Mouse (Mus musculus) frontal cortex, postnatal 25 days (tissue): Measurements from ENCODE around the gene Zfp91.
A peak's percentile ranks its signal among the peaks of the same experiment; 100 is the strongest.
"Not testable (repeated sequence)": the region's sequence is repeated elsewhere in the genome, so short reads cannot be mapped to it uniquely, and the experiment has no call there.

ENCODE experiments used
- DNase-seq, 2 experiments: peaks; one replicate each; pipeline ENCODE4 v3.0.0; 2022; ENCODE audit warnings: low spot score in 2 of 2

Zfp91 gene

DNA sequence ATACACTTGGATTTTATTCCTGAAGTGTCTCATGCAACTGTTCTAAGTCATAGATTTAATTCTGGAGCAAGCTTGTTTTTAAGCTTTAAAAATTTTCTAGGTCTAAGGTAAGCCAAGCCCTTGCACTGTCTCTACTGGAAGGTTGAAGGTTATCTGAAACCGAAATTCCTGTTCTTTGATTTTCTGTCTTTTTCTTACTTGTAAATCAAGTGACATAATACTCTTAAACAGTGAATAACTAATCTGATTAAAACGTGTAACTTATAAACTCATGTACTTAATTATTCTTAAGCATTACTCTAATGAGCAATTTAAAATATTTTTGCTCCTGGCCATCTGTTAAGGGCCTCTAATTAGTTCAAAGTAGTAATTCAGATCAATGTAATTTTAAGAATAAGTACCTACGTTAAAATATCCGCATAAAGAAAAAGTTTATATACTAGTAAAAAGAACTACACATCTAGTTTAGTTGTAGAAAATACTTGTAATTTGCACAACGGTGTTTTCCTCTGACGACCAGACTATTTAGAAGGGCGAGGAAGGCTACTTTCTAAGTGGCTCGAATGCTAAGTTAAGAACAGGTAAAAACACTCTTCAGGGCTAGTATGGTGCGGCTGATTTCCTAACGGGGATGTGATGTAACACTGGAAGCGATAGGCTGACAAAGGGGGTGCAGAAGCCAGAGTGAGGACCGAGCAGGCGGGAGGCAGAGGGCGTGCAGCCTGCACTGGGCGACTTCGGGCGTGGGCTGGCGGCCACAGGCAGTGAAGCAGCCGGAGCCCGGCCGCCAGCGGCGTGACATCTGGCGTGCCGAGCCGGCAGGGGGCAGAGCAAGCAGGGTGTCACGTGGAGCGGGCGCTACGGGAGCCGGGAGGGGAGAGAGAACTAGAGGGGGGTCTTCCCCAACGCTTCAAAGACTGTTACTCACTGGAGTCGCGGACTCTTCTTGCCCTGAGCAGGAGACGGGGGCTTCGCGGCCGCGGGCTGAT is 1.6 kb downstream of the Zfp91 start:
- DNase-seq = peak; percentile 89 to 91

DNA sequence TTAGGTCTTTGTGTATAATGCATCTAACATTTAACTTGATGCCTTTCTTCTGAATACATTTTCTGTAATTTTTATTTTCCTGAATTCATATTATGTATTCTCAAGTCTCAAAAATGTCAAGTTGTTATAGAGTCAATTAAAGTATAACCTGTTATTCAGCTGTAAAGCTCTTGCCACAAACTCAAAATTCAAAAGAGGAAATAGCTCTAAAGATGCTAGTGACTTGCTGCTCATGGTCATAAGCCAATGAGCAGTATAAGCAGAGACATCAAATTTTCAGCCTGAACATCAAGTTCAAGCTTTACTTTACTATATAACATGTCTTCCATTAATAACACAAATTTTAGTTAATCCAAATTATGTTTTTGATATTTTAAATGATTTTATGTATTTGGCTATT is 3.6 kb downstream of the Zfp91 start:
- no peak for DNase-seq

DNA sequence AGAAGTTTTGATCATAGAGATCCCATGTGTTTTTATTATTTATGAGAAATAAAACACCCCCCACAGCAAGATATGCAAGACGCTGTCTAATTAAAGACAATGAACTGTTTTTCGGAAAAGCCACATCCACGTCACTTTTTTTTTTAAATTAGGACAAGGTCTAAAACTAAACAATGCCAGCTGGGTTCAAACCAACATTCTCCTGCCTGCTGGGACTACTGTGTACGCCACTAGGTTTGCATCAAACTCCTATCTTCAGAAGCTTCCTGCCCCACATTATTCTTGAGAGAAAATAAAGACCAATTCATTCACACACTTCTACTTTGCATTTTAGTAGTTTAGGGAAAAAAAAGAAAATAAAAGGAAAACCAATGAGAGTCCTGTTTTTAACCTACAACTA is 8.2 kb downstream of the Zfp91 start:
- DNase-seq = no peak

GRCm38 (mm10) chr19:12786803-12787395 is 9.0 kb downstream of the Zfp91 start:
- DNase-seq = no peak

- no peak for DNase-seq
These were observed 15.5 kb downstream of the Zfp91 start for GRCm38 (mm10) chr19:12780437-12780836.

DNA sequence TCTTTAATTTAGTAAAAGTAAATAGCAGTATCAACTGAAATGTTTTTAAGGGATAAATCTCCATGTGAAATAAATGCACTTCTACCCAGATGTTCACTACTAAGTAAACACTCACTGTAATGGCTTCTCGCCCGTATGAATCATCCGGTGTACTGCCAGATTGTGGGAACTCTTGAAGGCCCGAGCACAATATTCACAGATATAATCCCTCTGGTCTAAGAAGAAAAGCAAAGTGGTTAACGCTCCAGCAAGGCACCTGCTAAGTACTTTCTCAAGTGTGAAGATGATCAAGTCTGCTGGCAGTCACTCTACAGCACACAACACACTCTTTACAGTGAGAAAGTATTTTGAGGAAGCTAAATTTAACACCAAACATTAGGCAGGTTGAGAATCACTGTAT is 25.0 kb downstream of the Zfp91 start:
- no peak for DNase-seq

DNA sequence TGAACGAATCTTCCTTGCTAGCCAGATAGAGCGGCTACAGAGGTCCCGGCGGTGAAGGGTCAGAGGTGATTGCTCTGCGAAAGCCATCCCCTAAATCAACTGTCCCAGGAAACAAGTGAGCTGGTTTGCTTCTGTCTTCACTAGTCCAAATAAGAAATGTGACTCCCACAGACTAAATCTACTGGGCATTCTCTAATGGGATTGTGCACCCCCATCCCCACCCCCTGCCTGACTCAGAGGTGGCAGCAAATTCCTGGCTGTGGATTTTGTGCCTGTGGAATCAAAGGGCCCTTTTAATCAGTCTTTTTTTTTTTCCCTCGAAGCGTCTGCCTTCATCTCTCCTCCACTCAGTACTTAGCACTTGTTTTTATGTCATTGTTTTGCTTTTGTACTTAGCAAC is 30.6 kb downstream of the Zfp91 start, which contains the start of gene Cntf:
Gene Cntf, minus strand, starts transcription at position 325 of the 400 bp plus-strand sequence.
- DNase-seq = no peak

- no peak for DNase-seq
These were observed 33.5 kb downstream of the Zfp91 start for GRCm38 (mm10) chr19:12762212-12763130.

DNA sequence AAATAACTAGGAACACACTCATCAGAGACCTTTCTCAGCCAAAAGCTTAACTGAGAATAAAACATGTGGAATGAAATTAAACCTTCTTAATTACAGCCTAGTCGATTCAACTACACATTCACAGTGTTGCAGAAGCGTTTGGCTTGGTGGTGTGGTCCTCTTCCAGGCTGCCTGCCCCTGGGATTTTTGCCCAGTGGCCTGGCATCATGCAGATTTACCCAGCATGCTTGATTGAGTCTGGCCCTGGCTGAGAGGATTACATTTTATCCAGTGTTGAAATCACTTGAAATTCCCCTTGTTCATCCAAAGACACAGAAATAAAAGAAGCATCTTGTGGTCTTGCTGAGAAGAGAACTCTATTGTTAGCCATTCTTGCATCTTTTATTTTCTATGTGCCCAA is 36.3 kb downstream of the Zfp91 start:
- peak; percentile 11 to 21 for DNase-seq

- DNase-seq = no peak
These were observed 36.9 kb downstream of the Zfp91 start for GRCm38 (mm10) chr19:12758936-12759478.

DNA sequence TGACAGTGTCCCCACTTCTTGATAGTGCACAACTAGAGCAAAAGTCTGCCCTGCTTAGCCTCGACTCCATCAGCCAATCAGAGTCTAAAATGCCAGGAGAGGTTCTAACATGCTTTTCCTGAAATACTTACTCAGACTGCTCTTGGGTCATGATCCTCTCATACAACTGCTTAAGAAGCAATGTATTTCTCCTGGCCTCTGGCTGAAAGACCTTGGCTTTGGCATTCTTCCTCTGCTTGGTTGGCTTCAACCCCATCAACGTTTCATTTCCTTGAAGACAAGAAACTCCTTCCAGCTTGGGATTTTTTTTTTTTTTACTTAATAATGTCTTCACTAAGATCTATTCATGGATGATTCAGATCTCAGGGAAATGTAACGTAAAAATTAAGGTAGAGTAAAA is 39.6 kb downstream of the Zfp91 start:
- DNase-seq = no peak

DNA sequence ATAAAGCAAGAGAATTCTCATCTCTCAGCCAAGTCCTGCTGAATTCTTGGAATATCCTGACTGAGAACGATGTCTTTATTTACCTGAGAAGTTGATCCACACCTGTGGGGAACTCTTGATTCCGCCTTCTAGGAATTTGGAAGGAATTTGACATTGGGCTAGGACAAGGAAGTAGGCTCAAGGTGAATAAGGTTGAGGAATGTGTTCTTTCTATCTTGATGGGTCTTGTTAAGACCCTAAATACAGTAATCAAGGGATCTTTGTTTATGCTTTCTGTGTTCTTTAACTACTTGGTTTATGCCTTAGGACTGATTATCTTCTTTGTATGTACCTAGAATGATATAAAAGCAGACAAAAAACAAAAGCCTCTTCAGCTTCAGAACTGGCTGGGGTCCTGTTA is 64.0 kb downstream of the Zfp91 start:
- no peak for DNase-seq

DNA sequence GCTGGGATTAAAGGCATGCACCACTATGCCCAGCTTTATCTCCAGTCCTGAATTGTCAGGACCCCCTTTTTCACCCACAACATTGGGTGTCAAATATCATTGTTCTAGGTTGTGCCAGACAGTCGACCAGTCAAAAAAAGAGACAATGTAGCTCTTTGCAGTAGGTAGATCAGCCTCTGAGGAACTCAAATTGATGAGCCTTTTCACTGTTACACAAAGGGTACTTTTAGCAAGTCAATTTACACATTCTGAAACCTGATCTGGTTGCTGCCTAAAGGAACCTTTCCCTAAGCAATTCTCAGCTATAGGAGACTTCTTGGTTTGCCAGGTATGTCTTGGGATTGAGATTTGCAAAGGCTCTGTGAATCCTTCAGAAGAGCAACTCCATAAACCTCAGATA is 64.9 kb downstream of the Zfp91 start:
- no peak for DNase-seq

- DNase-seq = no peak
These were observed 70.1 kb downstream of the Zfp91 start for GRCm38 (mm10) chr19:12725851-12726250.

DNA sequence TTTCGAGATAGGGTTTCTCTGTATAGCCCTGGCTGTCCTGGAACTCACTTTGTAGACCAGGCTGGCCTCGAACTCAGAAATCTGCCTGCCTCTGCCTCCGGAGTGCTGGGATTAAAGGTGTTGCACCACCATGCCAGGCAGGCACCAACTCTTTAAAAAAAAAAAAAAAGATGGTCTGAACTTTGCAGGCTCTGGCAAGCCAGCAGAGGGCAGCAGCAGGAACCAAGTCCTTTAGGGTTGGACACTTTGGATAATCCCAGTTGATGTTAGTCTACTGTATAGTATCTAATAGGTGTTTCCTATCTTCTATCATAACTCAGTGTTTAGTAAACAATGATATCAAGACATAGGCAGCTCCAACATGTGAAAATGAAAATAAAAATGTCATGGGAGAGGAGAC is 73.6 kb downstream of the Zfp91 start:
- DNase-seq = no peak

- DNase-seq = not testable (repeated sequence)
These were observed 74.3 kb downstream of the Zfp91 start for GRCm38 (mm10) chr19:12721596-12721995.

DNA sequence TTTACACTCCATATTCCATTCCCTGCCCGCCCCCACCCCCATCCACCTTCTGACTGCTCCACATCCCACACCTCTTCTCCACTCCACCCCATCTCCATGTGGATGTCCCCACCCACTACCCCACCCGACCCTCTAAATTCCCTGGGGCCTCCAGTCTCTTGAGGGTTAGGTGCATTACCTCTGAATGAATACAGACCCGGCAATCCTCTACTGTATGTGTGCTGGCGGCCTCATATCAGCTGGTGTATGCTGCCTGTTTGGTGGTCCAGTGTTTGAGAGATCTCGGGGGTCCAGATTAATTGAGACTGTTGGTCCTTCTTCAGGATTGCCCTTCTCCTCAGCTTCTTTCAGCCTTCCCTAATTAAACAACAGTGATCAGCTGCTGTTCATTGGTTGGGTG is 75.0 kb downstream of the Zfp91 start:
- not testable (repeated sequence) for DNase-seq

- DNase-seq = no peak
These were observed 75.5 kb downstream of the Zfp91 start for GRCm38 (mm10) chr19:12720463-12720862.

- DNase-seq = no peak
These were observed 76.7 kb downstream of the Zfp91 start for GRCm38 (mm10) chr19:12719189-12719588.
